Mouse (Mus musculus): ENCODE measurements around the gene Olfr792. TPM values are rescaled to one million over a fixed set of nuclear protein-coding genes. Genes with fewer than 3 reads are reported as not detected.

Gene Olfr792
- polyA plus RNA-seq (2014; fragmentation: Illumina TruSeq; extraction: RNeasy Lipid Tissue Mini Kit (QIAGEN cat#74804); ENCODE audit: low read depth, low replicate concordance), result not detected

DNA sequence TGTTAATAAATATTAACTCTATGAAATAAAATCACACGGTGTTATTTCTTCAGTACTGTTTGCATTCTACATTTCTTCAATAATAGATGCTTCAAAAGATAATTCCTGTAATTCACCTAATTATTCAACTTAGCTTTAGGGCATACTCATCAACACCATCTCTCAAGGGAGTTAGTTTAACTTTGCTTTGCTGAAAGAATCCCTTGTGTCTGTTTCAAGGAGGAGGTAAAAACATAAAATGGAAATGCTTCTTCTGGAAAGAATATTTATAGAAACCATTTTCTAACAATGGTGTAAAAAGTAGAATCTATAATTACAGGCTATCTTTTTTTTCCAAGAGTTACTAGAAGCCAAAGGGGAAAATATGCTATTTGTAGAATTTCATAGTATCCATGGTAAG, at the start of gene Olfr792:
Gene Olfr792, plus strand, starts transcription at position 301 of the 400 bp plus-strand sequence.

DNA sequence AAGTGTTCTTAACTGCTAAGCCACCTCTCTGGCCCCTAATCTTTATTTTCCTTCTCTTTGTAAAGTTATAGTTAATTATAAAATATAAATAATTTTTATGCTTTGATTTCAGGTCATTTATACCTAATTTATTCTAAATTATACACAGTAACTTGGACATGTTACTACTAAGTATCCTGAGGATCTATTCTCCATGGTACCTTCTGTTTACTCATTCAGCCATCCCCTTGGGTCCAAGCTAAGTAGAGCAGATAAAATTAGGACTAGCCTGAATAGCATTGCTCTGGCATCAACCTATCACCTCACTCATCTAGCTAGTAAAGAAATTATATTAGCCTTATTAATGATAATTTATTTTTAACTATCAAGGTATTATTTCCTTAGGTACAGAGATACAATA, 40.8 kb upstream of the Olfr792 start, which contains the start of gene Olfr790:
Gene Olfr790, plus strand, starts transcription at position 301 of the 400 bp plus-strand sequence.

DNA sequence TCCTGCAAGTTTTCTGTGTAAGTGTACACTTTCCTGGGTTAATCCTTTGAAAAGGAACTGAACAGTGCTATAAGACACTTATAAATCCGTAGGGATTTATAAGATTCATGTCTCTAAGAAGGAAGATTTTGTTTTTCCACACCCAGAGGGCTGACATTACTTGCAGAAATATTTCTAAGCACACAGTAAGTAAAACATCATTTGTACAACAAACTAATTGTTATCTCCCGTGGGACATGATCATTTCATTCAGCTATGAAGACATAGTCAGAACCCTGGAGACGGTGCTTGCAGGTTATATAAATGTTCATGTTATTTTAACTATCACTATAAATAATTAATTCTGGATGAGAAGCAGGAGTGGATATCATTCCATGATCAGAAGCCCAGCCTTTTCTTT, 17.5 kb upstream of the Olfr792 start, which contains the start of gene Olfr791:
Gene Olfr791, plus strand, starts transcription at position 301 of the 400 bp plus-strand sequence.

DNA sequence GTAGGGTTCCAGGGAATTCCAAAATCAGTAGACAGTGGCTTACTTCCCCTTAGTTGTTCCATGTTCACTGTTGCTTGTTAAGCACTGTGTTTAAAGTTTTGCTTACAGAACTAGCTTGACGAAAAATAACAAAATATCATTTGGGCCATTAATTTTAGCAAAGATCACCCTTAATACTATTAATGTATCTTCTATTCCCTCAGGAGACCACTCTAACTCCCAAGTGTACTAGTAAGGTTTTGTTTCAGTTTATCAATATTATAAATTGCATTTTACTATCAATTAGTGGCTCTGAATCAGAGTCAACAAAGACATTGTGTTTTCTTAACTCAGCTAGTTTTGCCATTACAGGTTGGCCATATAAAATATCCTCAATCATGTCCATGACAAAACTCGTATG, 28.4 kb downstream of the Olfr792 start, which contains the start of gene Olfr794:
Gene Olfr794, plus strand, starts transcription at position 301 of the 400 bp plus-strand sequence.

Other genes with a start within 250 kb of the Olfr792 start
- gene Olfr780, start 221.0 kb upstream of the Olfr792 start, polyA plus RNA-seq (2014; fragmentation: Illumina TruSeq; extraction: RNeasy Lipid Tissue Mini Kit (QIAGEN cat#74804); ENCODE audit: low read depth, low replicate concordance), result not detected
- gene Olfr781, start 210.3 kb upstream of the Olfr792 start, polyA plus RNA-seq (2014; fragmentation: Illumina TruSeq; extraction: RNeasy Lipid Tissue Mini Kit (QIAGEN cat#74804); ENCODE audit: low read depth, low replicate concordance), result not detected
- gene Olfr782, start 190.3 kb upstream of the Olfr792 start, polyA plus RNA-seq (2014; fragmentation: Illumina TruSeq; extraction: RNeasy Lipid Tissue Mini Kit (QIAGEN cat#74804); ENCODE audit: low read depth, low replicate concordance), result not detected
- gene Olfr784, start 155.1 kb upstream of the Olfr792 start, polyA plus RNA-seq (2014; fragmentation: Illumina TruSeq; extraction: RNeasy Lipid Tissue Mini Kit (QIAGEN cat#74804); ENCODE audit: low read depth, low replicate concordance), result not detected
- gene Olfr785, start 133.7 kb upstream of the Olfr792 start, polyA plus RNA-seq (2014; fragmentation: Illumina TruSeq; extraction: RNeasy Lipid Tissue Mini Kit (QIAGEN cat#74804); ENCODE audit: low read depth, low replicate concordance), result not detected
- gene Olfr786, start 111.9 kb upstream of the Olfr792 start, polyA plus RNA-seq (2014; fragmentation: Illumina TruSeq; extraction: RNeasy Lipid Tissue Mini Kit (QIAGEN cat#74804); ENCODE audit: low read depth, low replicate concordance), result not detected
- not detected for gene Olfr787, start 77.3 kb upstream of the Olfr792 start, polyA plus RNA-seq (2014; fragmentation: Illumina TruSeq; extraction: RNeasy Lipid Tissue Mini Kit (QIAGEN cat#74804); ENCODE audit: low read depth, low replicate concordance)
- not detected for gene Olfr788, start 68.2 kb upstream of the Olfr792 start, polyA plus RNA-seq (2014; fragmentation: Illumina TruSeq; extraction: RNeasy Lipid Tissue Mini Kit (QIAGEN cat#74804); ENCODE audit: low read depth, low replicate concordance)
- gene Olfr789, start 54.4 kb upstream of the Olfr792 start, polyA plus RNA-seq (2014; fragmentation: Illumina TruSeq; extraction: RNeasy Lipid Tissue Mini Kit (QIAGEN cat#74804); ENCODE audit: low read depth, low replicate concordance), result not detected
- gene Olfr790, start 40.7 kb upstream of the Olfr792 start, polyA plus RNA-seq (2014; fragmentation: Illumina TruSeq; extraction: RNeasy Lipid Tissue Mini Kit (QIAGEN cat#74804); ENCODE audit: low read depth, low replicate concordance), result not detected
- gene Olfr791, start 17.4 kb upstream of the Olfr792 start, polyA plus RNA-seq (2014; fragmentation: Illumina TruSeq; extraction: RNeasy Lipid Tissue Mini Kit (QIAGEN cat#74804); ENCODE audit: low read depth, low replicate concordance), result not detected
- gene Olfr794, start 28.5 kb downstream of the Olfr792 start, polyA plus RNA-seq (2014; fragmentation: Illumina TruSeq; extraction: RNeasy Lipid Tissue Mini Kit (QIAGEN cat#74804); ENCODE audit: low read depth, low replicate concordance), result not detected
- gene Olfr796, start 73.4 kb downstream of the Olfr792 start, polyA plus RNA-seq (2014; fragmentation: Illumina TruSeq; extraction: RNeasy Lipid Tissue Mini Kit (QIAGEN cat#74804); ENCODE audit: low read depth, low replicate concordance), result not detected
- gene Olfr798, start 88.8 kb downstream of the Olfr792 start, polyA plus RNA-seq (2014; fragmentation: Illumina TruSeq; extraction: RNeasy Lipid Tissue Mini Kit (QIAGEN cat#74804); ENCODE audit: low read depth, low replicate concordance), result not detected
- gene Olfr799, start 98.3 kb downstream of the Olfr792 start, polyA plus RNA-seq (2014; fragmentation: Illumina TruSeq; extraction: RNeasy Lipid Tissue Mini Kit (QIAGEN cat#74804); ENCODE audit: low read depth, low replicate concordance), result not detected
- gene Olfr800, start 118.5 kb downstream of the Olfr792 start, polyA plus RNA-seq (2014; fragmentation: Illumina TruSeq; extraction: RNeasy Lipid Tissue Mini Kit (QIAGEN cat#74804); ENCODE audit: low read depth, low replicate concordance), result not detected
- not detected for gene Olfr801, start 134.7 kb downstream of the Olfr792 start, polyA plus RNA-seq (2014; fragmentation: Illumina TruSeq; extraction: RNeasy Lipid Tissue Mini Kit (QIAGEN cat#74804); ENCODE audit: low read depth, low replicate concordance)
- gene Olfr802, start 149.0 kb downstream of the Olfr792 start, polyA plus RNA-seq (2014; fragmentation: Illumina TruSeq; extraction: RNeasy Lipid Tissue Mini Kit (QIAGEN cat#74804); ENCODE audit: low read depth, low replicate concordance), result not detected
- gene Olfr803, start 155.1 kb downstream of the Olfr792 start, polyA plus RNA-seq (2014; fragmentation: Illumina TruSeq; extraction: RNeasy Lipid Tissue Mini Kit (QIAGEN cat#74804); ENCODE audit: low read depth, low replicate concordance), result not detected
- not detected for gene Olfr804, start 164.0 kb downstream of the Olfr792 start, polyA plus RNA-seq (2014; fragmentation: Illumina TruSeq; extraction: RNeasy Lipid Tissue Mini Kit (QIAGEN cat#74804); ENCODE audit: low read depth, low replicate concordance)
- not detected for gene Olfr805, start 190.2 kb downstream of the Olfr792 start, polyA plus RNA-seq (2014; fragmentation: Illumina TruSeq; extraction: RNeasy Lipid Tissue Mini Kit (QIAGEN cat#74804); ENCODE audit: low read depth, low replicate concordance)
- not detected for gene Olfr806, start 202.8 kb downstream of the Olfr792 start, polyA plus RNA-seq (2014; fragmentation: Illumina TruSeq; extraction: RNeasy Lipid Tissue Mini Kit (QIAGEN cat#74804); ENCODE audit: low read depth, low replicate concordance)
- gene Olfr807, start 218.6 kb downstream of the Olfr792 start, polyA plus RNA-seq (2014; fragmentation: Illumina TruSeq; extraction: RNeasy Lipid Tissue Mini Kit (QIAGEN cat#74804); ENCODE audit: low read depth, low replicate concordance), result not detected
- not detected for gene Olfr808, start 226.3 kb downstream of the Olfr792 start, polyA plus RNA-seq (2014; fragmentation: Illumina TruSeq; extraction: RNeasy Lipid Tissue Mini Kit (QIAGEN cat#74804); ENCODE audit: low read depth, low replicate concordance)
- not detected for gene Olfr809, start 235.5 kb downstream of the Olfr792 start, polyA plus RNA-seq (2014; fragmentation: Illumina TruSeq; extraction: RNeasy Lipid Tissue Mini Kit (QIAGEN cat#74804); ENCODE audit: low read depth, low replicate concordance)